In genomic region chr8:88325795-88326194, GRCm38 (mm10) we compare ENCODE assay signal across 16 mouse cellular contexts.
"Had no signal": no experiment of that assay in that cellular context is flagged by ENCODE, and none has a peak within 500 bp of the region (broad histone marks: within the 10 kb centered on the region; RNA-seq: fewer than 3 reads in every experiment).

No protein-coding gene starts in this region.

- H3K9ac ChIP-seq: liver, embryonic 12.5 days; liver, embryonic 14.5 days; lung, embryonic 15.5 days; midbrain, embryonic 12.5 days; neural tube, embryonic 12.5 days; stomach, embryonic 15.5 days had no signal

- DNase-seq: lung, adult 18-20 months; lung, postnatal 14 days; midbrain, embryonic 14.5 days; right cerebral cortex, postnatal 14 days; thymus, adult 2 months; thymus, postnatal 14 days; thymus, postnatal 36 days had no signal

- H3K27ac ChIP-seq: liver, embryonic 12.5 days; liver, embryonic 14.5 days; lung, embryonic 15.5 days; midbrain, embryonic 10.5 days; midbrain, embryonic 12.5 days; neural tube, embryonic 12.5 days; stomach, embryonic 15.5 days; stomach, postnatal 0 days had no signal

- H3K9me3 ChIP-seq: liver, embryonic 12.5 days; lung, embryonic 15.5 days; midbrain, embryonic 10.5 days; midbrain, embryonic 12.5 days; neural tube, embryonic 12.5 days; stomach, embryonic 15.5 days had no signal

- H3K4me3 ChIP-seq: liver, embryonic 12.5 days; lung, embryonic 15.5 days; midbrain, embryonic 10.5 days; midbrain, embryonic 12.5 days; neural tube, embryonic 12.5 days; stomach, embryonic 15.5 days had no signal

- ATAC-seq: liver, embryonic 12.5 days; midbrain, embryonic 16.5 days had no signal

- H3K27me3 ChIP-seq: liver, embryonic 12.5 days; lung, embryonic 15.5 days; midbrain, embryonic 12.5 days; neural tube, embryonic 12.5 days; stomach, embryonic 15.5 days had no signal

- H3K4me1 ChIP-seq: liver, embryonic 12.5 days; midbrain, embryonic 10.5 days; neural tube, embryonic 12.5 days had no signal

- H3K4me2 ChIP-seq: liver, embryonic 12.5 days; lung, embryonic 15.5 days; midbrain, embryonic 12.5 days; neural tube, embryonic 12.5 days; stomach, embryonic 15.5 days had no signal
